Mouse (Mus musculus): ENCODE data around the gene Kremen2.

- TF ChIP-seq POLR2A (IDR thresholded peaks at IDR 0.05; ENCODE audit: insufficient read length, low read depth) (no peak), CEBPB (IDR thresholded peaks at IDR 0.05; ENCODE audit: insufficient read depth, poor library complexity, severe bottlenecking) (no peak), MAX (IDR thresholded peaks at IDR 0.05; ENCODE audit: low read depth) (no peak), TCF12 (IDR thresholded peaks at IDR 0.05; ENCODE audit: insufficient read depth, poor library complexity, severe bottlenecking) (no peak), USF1 (IDR thresholded peaks at IDR 0.05; ENCODE audit: low read depth) (no peak), POLR2AphosphoS2 (IDR thresholded peaks at IDR 0.05; ENCODE audit: insufficient read length, low read depth) (no peak), MYOD1 (IDR thresholded peaks at IDR 0.05; ENCODE audit: control insufficient read depth in 1 of 3, insufficient read length in 2 of 3, low read depth in 2 of 3) (no peak), E2F4 (IDR thresholded peaks at IDR 0.05; ENCODE audit: insufficient read depth) (no peak)
Measured at GRCm38 (mm10) chr17:23786510-23786931, 40.9 kb upstream of the Kremen2 start.
